Mouse (Mus musculus) heart, embryonic 14.5 days (tissue): ENCODE data around the gene Cga. TPM values are rescaled to one million over a fixed set of nuclear protein-coding genes. Genes with fewer than 3 reads are reported as not detected.
"Not testable (repeated sequence)": the region's sequence is repeated elsewhere in the genome, so short reads cannot be mapped to it uniquely, and the experiment has no call there.

Source experiments
- ATAC-seq: fragments of 200-750 bp; cut with Nextera tagmentation; 2 replicates; pipeline ENCODE4 v1.8.0; 2017; ENCODE audit warnings: low read depth, moderate TSS enrichment; ENCODE audit not compliant: insufficient number of reproducible peaks, insufficient read depth, low FRiP score
- H3K27ac ChIP-seq, 2 experiments: fragments of 200-500 bp in 1 of 2; fragments of 300-500 bp in 1 of 2; sonication (generic) in 1 of 2; replicated peaks in 1 of 2; 2 replicates each; pipeline ENCODE4 v1.5.1; 2012 to 2014; ENCODE audit warnings: low read depth in 2 of 2, low read length in 2 of 2, control low read depth in 1 of 2, mild to moderate bottlenecking in 1 of 2, mixed read lengths in 1 of 2; ENCODE audit not compliant: control insufficient read depth in 1 of 2, insufficient read depth in 1 of 2
- H3K27me3 ChIP-seq: fragments of 300-500 bp; sonication (generic); 2 replicates; pipeline ENCODE4 v1.6.1; 2014; ENCODE audit warnings: mild to moderate bottlenecking, low read length, control low read depth; ENCODE audit not compliant: control insufficient read depth, insufficient read depth
- H3K36me3 ChIP-seq: fragments of 300-500 bp; sonication (generic); 2 replicates; pipeline ENCODE4 v1.6.1; 2014; ENCODE audit warnings: mild to moderate bottlenecking, control low read depth, low read length, mixed read lengths; ENCODE audit not compliant: control insufficient read depth, insufficient read depth
- H3K4me1 ChIP-seq, 2 experiments: fragments of 200-500 bp in 1 of 2; fragments of 300-500 bp in 1 of 2; sonication (generic) in 1 of 2; 2 replicates each; pipeline ENCODE4 v1.6.1; 2012 to 2014; ENCODE audit warnings: low read length in 2 of 2, control low read depth in 1 of 2, mixed read lengths in 1 of 2; ENCODE audit not compliant: control insufficient read depth in 2 of 2, insufficient read depth in 2 of 2
- H3K4me2 ChIP-seq: fragments of 300-500 bp; sonication (generic); 2 replicates; pipeline ENCODE4 v1.6.1; 2014; ENCODE audit warnings: mild to moderate bottlenecking, low read length
- H3K4me3 ChIP-seq, 2 experiments: fragments of 200-500 bp in 1 of 2; fragments of 300-500 bp in 1 of 2; sonication (generic) in 1 of 2; 2 replicates each; pipeline ENCODE4 v1.5.1; 2012 to 2014; ENCODE audit warnings: low read length in 2 of 2, mild to moderate bottlenecking in 2 of 2, control low read depth in 1 of 2, low read depth in 1 of 2, moderate library complexity in 1 of 2; ENCODE audit not compliant: control insufficient read depth in 1 of 2, insufficient read depth in 1 of 2
- H3K9ac ChIP-seq: fragments of 300-500 bp; sonication (generic); 2 replicates; pipeline ENCODE4 v1.6.1; 2014; ENCODE audit warnings: mild to moderate bottlenecking, low read length
- H3K9me3 ChIP-seq: fragments of 300-500 bp; sonication (generic); 2 replicates; pipeline ENCODE4 v1.6.1; 2016; ENCODE audit warnings: low read length, control low read depth; ENCODE audit not compliant: control insufficient read depth
- WGBS: fragments of 180-500 bp; shearing (Covaris S2); extraction: QIAGEN DNeasy Blood & Tissue Kit; methylation state at CpG from one replicate; pipeline ENCODE4 v1.1.7; 2014; 5-methylcytosine and 5-hydroxymethylcytosine counted together
- polyA plus RNA-seq: library from polyadenylated mRNA; unstranded; fragments of >200 nt; fragmentation: Nextera tagmentation; extraction: Ambion mirVana; gene quantifications from 2 replicates; pipeline ENCODE4 v1.2.1, GENCODE M21; 2014

Gene Cga
- polyA plus RNA-seq, 1 experiment from 2014 or later, result not detected

DNA sequence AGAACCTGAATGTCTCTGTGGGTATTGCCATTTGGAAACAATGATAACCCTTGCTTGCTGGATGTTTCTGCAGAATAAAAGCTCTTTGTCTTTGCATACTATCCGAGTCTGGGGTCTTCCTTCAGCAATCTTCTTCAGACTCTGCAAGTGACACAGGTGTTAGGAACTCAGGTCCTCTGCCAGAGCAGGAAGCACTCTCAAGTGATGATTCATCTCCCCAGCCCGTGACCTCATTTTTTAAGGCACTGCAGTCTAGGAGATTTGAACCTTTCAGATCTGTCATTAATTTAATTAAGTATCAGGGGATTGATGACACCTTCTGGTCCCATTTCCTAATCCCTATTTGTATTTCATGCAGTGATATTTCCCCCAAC, 3.8 kb upstream of the Cga start:
- Histone ChIP-seq H3K4me3 (no peak overlapping the region), H3K9ac (no peak overlapping the region), H3K27ac (no peak overlapping the region), H3K4me1 (peaks cover 3 to 15% of the 10 kb centered on the region in 2 experiments; a peak in 3 of 4 replicates), H3K27me3 (no peaks in the 10 kb centered on the region; the same call in 1 of the 2 replicates), H3K36me3 (no peaks in the 10 kb centered on the region), H3K9me3 (no peaks in the 10 kb centered on the region), H3K4me2 (no peak overlapping the region)
- WGBS, result 17% methylated on average over 2 of the region's 2 CpGs
- no peak for ATAC-seq

DNA sequence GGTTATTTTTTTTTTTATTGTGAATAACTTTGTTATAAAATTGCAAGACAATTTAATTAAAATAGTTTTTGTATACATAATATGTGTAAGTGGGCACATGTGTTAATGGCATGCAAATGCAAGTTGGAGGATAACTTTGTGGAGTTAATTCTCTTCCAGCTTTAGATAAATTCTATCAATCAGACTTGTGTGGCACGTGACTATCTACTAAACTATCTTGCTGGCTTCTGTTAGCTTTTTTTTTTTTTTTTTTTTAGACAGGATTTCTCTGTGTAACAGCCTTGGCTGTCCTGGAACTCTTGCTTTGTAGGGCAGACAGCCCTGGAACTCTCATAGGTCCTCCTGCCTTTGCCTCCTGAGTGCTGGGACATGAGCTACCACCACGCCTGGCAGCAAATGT, 4.9 kb downstream of the Cga start:
- ATAC-seq, result no peak
- Histone ChIP-seq H3K9ac (no peak overlapping the region), H3K9me3 (no peaks in the 10 kb centered on the region), H3K4me2 (no peak overlapping the region), H3K36me3 (no peaks in the 10 kb centered on the region), H3K4me3 (no peak overlapping the region), H3K27me3 (no peaks in the 10 kb centered on the region), H3K4me1 (no peaks in the 10 kb centered on the region; a peak in 1 of 4 replicates), H3K27ac (no peak overlapping the region)
- WGBS, result 57% methylated on average over 2 of the region's 2 CpGs

DNA sequence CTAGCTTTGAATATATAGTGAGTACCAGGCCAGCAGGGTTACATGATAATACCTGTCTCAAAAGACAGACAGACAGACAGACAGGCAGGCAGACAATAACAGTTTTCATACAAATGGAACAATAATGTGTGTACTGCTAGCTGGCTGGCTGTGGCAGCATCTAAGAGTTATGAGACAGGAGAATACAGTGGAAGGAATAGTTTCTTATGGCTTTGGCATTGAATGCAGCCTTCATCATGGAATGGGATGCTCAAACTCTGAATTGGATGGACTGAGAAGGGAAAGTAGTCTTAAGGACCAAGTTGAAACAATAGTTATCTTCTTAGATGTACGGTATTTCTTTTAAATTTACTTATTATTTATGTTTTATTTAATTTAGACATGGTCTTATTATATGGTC, 5.7 kb downstream of the Cga start:
- no peaks in the 10 kb centered on the region for H3K36me3 ChIP-seq
- H3K4me3 ChIP-seq, result no peak overlapping the region
- H3K27ac ChIP-seq, result no peak overlapping the region
- WGBS, result 89% methylated on average over 1 of the region's 1 CpGs
- ATAC-seq, result no peak
- no peaks in the 10 kb centered on the region for H3K9me3 ChIP-seq
- H3K27me3 ChIP-seq, result no peaks in the 10 kb centered on the region
- H3K4me2 ChIP-seq, result no peak overlapping the region
- no peak overlapping the region for H3K9ac ChIP-seq
- H3K4me1 ChIP-seq, result no peaks in the 10 kb centered on the region; a peak in 1 of 4 replicates

DNA sequence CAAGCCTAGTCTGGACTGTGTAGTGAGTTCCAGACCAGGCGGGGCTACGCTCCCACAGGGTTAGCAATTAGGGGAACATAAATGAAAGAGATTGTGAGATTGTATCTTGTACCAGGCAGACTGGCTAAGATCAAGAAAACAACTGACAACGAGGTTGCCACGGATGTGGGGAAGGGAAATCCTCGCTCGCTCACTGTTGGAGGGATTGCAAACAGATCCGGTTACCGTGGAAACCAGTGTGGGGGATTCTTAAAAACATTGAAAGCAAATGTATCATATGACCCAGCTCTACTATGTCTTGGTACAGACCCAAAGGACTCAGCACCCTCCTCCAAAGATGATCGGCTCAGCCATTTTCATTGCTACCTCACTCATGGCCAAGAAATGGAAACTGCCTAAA, 6.6 kb downstream of the Cga start:
- ATAC-seq, result 0 out of 2 replicates have a peak, but pooled peaks have one; percentile 47
- no peak overlapping the region for H3K27ac ChIP-seq
- WGBS, result 44% methylated on average over 9 of the region's 9 CpGs
- H3K36me3 ChIP-seq, result no peaks in the 10 kb centered on the region
- H3K4me1 ChIP-seq, result no peaks in the 10 kb centered on the region; a peak in 1 of 4 replicates
- H3K4me3 ChIP-seq, result no peak overlapping the region
- no peak overlapping the region; the same call in 1 of the 2 replicates for H3K4me2 ChIP-seq
- no peak overlapping the region for H3K9ac ChIP-seq
- H3K27me3 ChIP-seq, result no peaks in the 10 kb centered on the region
- H3K9me3 ChIP-seq, result 0 out of 2 replicates have a peak, but pooled peaks cover under 1% of the 10 kb centered on the region

DNA sequence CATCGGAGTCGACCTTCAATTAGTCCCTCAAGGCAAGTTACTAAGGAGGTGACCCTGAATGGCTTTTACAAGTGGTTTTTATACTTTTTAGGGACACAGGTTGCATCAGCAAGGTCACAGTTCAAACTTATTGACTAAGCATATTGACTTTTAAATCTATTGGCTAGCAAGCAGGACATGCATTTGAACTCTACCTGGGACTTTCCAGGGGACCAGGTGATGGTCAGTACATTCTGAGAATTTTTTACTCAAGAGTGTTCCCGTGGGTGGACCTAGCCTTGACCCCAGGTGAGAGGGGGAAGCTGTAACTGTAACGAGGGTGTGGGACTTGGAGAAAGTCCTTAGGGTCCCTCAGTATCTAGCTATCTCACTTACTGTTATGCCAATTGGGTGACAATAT, 7.6 kb downstream of the Cga start:
- ATAC-seq, result no peak
- Histone ChIP-seq H3K36me3 (no peaks in the 10 kb centered on the region), H3K9me3 (0 out of 2 replicates have a peak, but pooled peaks cover 4% of the 10 kb centered on the region), H3K4me1 (no peaks in the 10 kb centered on the region; a peak in 1 of 4 replicates), H3K27ac (no peak overlapping the region), H3K4me2 (no peak overlapping the region), H3K4me3 (no peak overlapping the region), H3K27me3 (no peaks in the 10 kb centered on the region), H3K9ac (no peak overlapping the region)
- WGBS, result 71% methylated on average over 4 of the region's 4 CpGs

DNA sequence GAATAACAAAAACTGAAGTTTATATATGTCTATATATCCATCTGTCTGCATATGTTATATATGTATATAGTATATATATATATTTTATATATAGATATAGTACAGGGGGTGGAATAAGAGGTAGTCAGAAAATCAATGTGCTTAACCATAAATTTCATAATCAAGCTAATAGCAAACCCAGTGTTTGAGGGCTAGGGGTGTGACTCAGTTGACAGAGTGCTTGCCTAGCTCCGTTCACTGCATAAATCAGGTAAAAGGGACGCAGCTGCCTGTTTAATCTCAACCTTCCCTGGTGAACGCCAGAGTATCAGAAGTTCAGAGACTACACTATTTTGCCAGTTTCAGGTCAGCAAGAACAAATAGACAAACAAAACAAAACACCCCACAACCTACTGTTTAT, 8.0 kb downstream of the Cga start:
- not testable (repeated sequence) for H3K4me3 ChIP-seq, ATAC-seq, H3K4me2 ChIP-seq, H3K36me3 ChIP-seq, H3K9me3 ChIP-seq, H3K27ac ChIP-seq, H3K27me3 ChIP-seq, H3K9ac ChIP-seq, H3K4me1 ChIP-seq
- WGBS, result 50% methylated on average over 3 of the region's 3 CpGs

DNA sequence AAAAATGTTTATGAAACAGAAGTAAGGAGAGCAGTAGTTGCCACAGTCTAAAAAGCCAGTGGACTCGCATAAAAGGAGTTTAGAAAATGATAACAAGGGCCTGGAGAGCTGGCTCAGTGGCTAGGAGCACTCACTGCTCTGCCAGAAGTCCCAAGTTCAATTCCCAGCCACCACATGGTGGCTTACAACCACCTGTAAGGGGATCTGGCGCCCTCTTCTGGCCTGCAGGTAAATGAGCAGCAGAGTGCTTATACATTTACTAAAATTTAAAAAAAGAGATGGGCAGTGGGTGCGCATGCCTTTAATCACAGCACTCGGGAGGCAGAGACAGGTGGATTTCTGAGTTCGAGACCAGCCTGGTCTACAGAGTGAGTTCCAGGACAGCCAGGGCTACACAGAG, 11.8 kb downstream of the Cga start:
- no peak overlapping the region for H3K9ac ChIP-seq
- no peak overlapping the region for H3K4me2 ChIP-seq
- H3K27me3 ChIP-seq, result no peaks in the 10 kb centered on the region
- H3K4me1 ChIP-seq, result no peaks in the 10 kb centered on the region; a peak in 1 of 4 replicates
- H3K36me3 ChIP-seq, result no peaks in the 10 kb centered on the region
- 0 out of 2 replicates have a peak, but pooled peaks cover 4% of the 10 kb centered on the region for H3K9me3 ChIP-seq
- no peak overlapping the region for H3K27ac ChIP-seq
- no peak for ATAC-seq
- no peak overlapping the region for H3K4me3 ChIP-seq
- 73% methylated on average over 5 of the region's 5 CpGs for WGBS

DNA sequence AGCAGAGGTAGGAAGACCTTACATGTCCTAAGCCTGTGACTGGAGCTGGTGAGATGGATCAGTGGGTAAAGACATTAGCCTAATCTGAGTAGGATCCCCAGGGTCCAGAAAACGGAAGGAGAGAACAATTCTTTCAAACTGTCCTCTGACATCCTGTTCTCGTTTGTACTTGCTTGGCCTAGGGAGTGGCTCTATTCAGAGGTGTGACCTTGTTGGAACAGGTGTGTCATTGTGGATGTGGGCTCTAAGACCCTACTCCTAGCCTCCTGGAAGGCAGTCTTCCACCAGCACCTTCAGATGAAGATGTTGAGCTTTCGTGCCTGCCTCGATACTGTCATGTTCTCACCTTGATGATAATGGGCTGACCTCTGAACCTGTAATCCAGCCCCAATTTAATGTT, 12.6 kb downstream of the Cga start:
- H3K27me3 ChIP-seq, result no peaks in the 10 kb centered on the region
- no peaks in the 10 kb centered on the region for H3K36me3 ChIP-seq
- no peak overlapping the region for H3K9ac ChIP-seq
- H3K9me3 ChIP-seq, result 0 out of 2 replicates have a peak, but pooled peaks cover 4% of the 10 kb centered on the region
- WGBS, result 67% methylated on average over 4 of the region's 4 CpGs
- H3K4me1 ChIP-seq, result no peaks in the 10 kb centered on the region; a peak in 1 of 4 replicates
- no peak overlapping the region for H3K4me2 ChIP-seq
- H3K4me3 ChIP-seq, result no peak overlapping the region
- no peak overlapping the region for H3K27ac ChIP-seq
- no peak for ATAC-seq
